Mouse (Mus musculus): Measurements from ENCODE around the gene Elovl6. TPM values are rescaled to one million over a fixed set of nuclear protein-coding genes. Genes with fewer than 3 reads are reported as not detected.

The Elovl6 gene
- polyA plus RNA-seq, 1 experiment from 2014 or later, result 21.8 TPM

DNA sequence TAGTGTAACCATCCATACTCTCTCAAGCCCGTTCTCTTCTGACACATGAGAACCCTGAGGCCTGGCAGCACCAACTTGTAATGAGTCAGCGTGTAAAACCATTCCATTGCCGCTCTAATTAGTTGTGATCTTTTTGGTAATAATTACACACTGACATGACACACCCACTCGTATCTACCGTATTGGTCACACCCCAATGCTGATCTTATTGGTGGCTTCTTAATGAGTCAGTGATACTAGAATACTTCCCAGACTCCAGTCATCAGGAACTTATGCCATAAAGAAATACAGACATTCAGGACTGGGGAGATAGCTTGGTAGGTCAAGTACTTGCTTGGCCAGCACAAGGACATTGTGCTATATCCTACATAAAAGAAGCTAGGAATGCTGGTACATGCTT is 39.5 kb downstream of the Elovl6 start:
- no peak for TF ChIP-seq CTCF (IDR thresholded peaks at IDR 0.05; ENCODE audit: low read depth)
- no peak overlapping the region for H3K9ac ChIP-seq
- ATAC-seq (ENCODE audit: insufficient read depth) (no peak), DNase-seq (no peak)
- H3K4me2 ChIP-seq, result no peak overlapping the region
- no peaks in the 10 kb centered on the region for H3K9me3 ChIP-seq (ENCODE audit: low read depth, low read length)
- no peaks in the 10 kb centered on the region; the same call in 1 of the 2 replicates for H3K4me1 ChIP-seq (ENCODE audit: insufficient read depth)
- H3K27ac ChIP-seq (ENCODE audit: low read depth), result no peak overlapping the region
- H3K27me3 ChIP-seq (ENCODE audit: insufficient read depth, low read length), result no peaks in the 10 kb centered on the region
- H3K36me3 ChIP-seq (ENCODE audit: insufficient read depth), result peaks cover 10% of the 10 kb centered on the region
- no peak overlapping the region for H3K4me3 ChIP-seq (ENCODE audit: low read depth, low read length)
- 94% methylated on average over 5 of the region's 5 CpGs for WGBS

DNA sequence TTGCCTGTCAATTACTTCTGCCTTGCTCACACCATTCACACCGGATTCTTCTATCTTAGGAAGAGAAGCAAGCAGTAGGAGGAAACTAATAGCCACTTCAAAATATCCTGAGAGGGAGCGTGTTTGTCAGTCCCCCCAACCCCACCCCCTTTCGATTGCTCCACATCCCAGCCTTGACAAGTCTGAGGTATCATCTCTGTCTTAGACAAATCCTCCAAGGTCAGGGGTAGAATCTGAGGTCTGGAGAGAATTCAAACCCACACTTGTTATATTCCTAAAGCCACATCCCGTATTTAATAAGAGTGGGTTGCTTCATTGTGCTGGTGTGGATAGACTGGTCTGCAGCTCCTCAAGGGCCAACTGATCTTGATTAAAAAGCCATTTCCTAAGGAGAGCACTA is 40.8 kb downstream of the Elovl6 start:
- peaks cover 11% of the 10 kb centered on the region for H3K36me3 ChIP-seq (ENCODE audit: insufficient read depth)
- TF ChIP-seq CTCF (IDR thresholded peaks at IDR 0.05; ENCODE audit: low read depth), result no peak
- H3K27ac ChIP-seq (ENCODE audit: low read depth), result no peak overlapping the region
- H3K4me3 ChIP-seq (ENCODE audit: low read depth, low read length), result no peak overlapping the region
- H3K4me1 ChIP-seq (ENCODE audit: insufficient read depth), result no peaks in the 10 kb centered on the region; the same call in 1 of the 2 replicates
- no peaks in the 10 kb centered on the region for H3K9me3 ChIP-seq (ENCODE audit: low read depth, low read length)
- DNase-seq (no peak), ATAC-seq (ENCODE audit: insufficient read depth) (no peak)
- H3K4me2 ChIP-seq, result no peak overlapping the region
- H3K9ac ChIP-seq, result no peak overlapping the region
- WGBS, result 82% methylated on average over 4 of the region's 4 CpGs
- no peaks in the 10 kb centered on the region for H3K27me3 ChIP-seq (ENCODE audit: insufficient read depth, low read length)

DNA sequence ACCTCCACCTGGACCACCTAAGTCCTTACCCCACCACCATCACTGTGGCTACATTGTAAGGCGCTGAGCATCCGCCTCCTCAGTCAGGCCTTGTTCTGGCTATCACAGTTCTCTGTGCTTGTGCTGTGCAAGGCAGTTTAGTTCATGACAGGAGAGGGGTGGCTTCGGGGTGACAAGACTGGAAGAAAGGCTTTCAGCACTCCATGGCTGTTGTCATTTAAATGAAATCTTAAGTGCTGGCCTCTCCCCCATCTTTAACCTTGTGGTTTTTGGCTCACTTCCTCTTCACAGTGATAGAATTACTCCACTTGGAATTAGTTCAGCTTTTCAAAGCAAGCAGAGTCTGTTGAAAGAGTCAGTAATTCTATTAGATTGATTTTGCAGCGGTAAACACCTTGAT is 41.5 kb downstream of the Elovl6 start:
- H3K4me2 ChIP-seq, result no peak overlapping the region
- H3K27ac ChIP-seq (ENCODE audit: low read depth), result no peak overlapping the region
- H3K27me3 ChIP-seq (ENCODE audit: insufficient read depth, low read length), result no peaks in the 10 kb centered on the region
- H3K4me3 ChIP-seq (ENCODE audit: low read depth, low read length), result no peak overlapping the region
- TF ChIP-seq CTCF (IDR thresholded peaks at IDR 0.05; ENCODE audit: low read depth), result no peak
- ATAC-seq (ENCODE audit: insufficient read depth) (no peak), DNase-seq (no peak)
- H3K9me3 ChIP-seq (ENCODE audit: low read depth, low read length), result no peaks in the 10 kb centered on the region
- H3K4me1 ChIP-seq (ENCODE audit: insufficient read depth), result no peaks in the 10 kb centered on the region
- H3K9ac ChIP-seq, result no peak overlapping the region
- whole genome bisulfite sequencing, result 88% methylated on average over 4 of the region's 4 CpGs
- H3K36me3 ChIP-seq (ENCODE audit: insufficient read depth), result peaks cover 11% of the 10 kb centered on the region

DNA sequence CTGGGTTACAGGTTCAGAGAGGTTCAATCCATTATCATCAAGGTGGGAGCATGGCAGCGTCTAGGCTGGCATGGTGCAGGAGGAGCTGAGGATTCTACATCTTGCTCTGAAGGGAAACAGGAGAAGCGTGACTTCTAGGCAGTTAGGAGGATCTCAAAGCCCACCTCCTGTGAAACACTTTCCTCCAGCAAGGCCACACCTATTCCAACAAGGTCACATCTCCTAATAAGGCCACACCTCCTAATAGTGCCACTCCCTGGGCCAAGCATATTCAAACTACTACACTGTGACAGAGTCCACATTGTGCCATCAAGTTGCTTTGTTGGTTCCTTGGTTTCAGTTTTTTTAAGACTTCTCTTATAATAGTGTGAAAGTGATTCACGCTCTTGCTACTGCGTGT is 42.9 kb downstream of the Elovl6 start:
- no peak overlapping the region for H3K4me3 ChIP-seq (ENCODE audit: low read depth, low read length)
- H3K9ac ChIP-seq, result no peak overlapping the region
- no peak overlapping the region for H3K27ac ChIP-seq (ENCODE audit: low read depth)
- TF ChIP-seq CTCF (IDR thresholded peaks at IDR 0.05; ENCODE audit: low read depth), result no peak
- DNase-seq (no peak), ATAC-seq (ENCODE audit: insufficient read depth) (no peak)
- peaks cover 8% of the 10 kb centered on the region for H3K36me3 ChIP-seq (ENCODE audit: insufficient read depth)
- no peaks in the 10 kb centered on the region for H3K9me3 ChIP-seq (ENCODE audit: low read depth, low read length)
- no peaks in the 10 kb centered on the region for H3K4me1 ChIP-seq (ENCODE audit: insufficient read depth)
- no peak overlapping the region for H3K4me2 ChIP-seq
- no peaks in the 10 kb centered on the region for H3K27me3 ChIP-seq (ENCODE audit: insufficient read depth, low read length)
- 95% methylated on average over 4 of the region's 4 CpGs for WGBS

DNA sequence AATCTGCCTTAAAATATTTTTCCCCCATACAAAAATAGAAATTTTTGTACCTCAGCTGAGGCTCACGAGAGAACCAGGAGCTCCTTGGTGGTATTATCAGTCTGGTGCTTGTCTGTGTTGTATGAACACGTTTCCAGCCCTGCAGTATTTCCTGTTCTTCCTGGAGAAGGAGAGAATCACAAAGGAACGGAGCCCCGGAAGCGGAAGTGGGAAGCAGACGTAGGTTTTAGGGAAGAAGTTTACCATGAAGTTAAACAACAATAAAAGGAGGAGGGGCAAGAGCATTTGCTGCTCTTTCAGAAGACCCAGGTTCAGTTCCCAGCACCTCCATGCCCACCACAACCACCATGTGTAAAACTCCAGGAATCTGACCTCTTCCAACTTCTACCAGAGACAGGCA is 44.4 kb downstream of the Elovl6 start:
- ATAC-seq (ENCODE audit: insufficient read depth), result no peak
- WGBS, result 85% methylated on average over 6 of the region's 6 CpGs
- no peaks in the 10 kb centered on the region for H3K27me3 ChIP-seq (ENCODE audit: insufficient read depth, low read length)
- H3K9ac ChIP-seq, result no peak overlapping the region
- H3K9me3 ChIP-seq (ENCODE audit: low read depth, low read length), result no peaks in the 10 kb centered on the region
- H3K27ac ChIP-seq (ENCODE audit: low read depth), result no peak overlapping the region
- no peak for DNase-seq
- H3K4me2 ChIP-seq, result no peak overlapping the region
- H3K4me1 ChIP-seq (ENCODE audit: insufficient read depth), result no peaks in the 10 kb centered on the region
- H3K4me3 ChIP-seq (ENCODE audit: low read depth, low read length), result no peak overlapping the region
- TF ChIP-seq CTCF (IDR thresholded peaks at IDR 0.05; ENCODE audit: low read depth), result no peak
- peaks cover 4% of the 10 kb centered on the region; the same call in 1 of the 2 replicates for H3K36me3 ChIP-seq (ENCODE audit: insufficient read depth)

DNA sequence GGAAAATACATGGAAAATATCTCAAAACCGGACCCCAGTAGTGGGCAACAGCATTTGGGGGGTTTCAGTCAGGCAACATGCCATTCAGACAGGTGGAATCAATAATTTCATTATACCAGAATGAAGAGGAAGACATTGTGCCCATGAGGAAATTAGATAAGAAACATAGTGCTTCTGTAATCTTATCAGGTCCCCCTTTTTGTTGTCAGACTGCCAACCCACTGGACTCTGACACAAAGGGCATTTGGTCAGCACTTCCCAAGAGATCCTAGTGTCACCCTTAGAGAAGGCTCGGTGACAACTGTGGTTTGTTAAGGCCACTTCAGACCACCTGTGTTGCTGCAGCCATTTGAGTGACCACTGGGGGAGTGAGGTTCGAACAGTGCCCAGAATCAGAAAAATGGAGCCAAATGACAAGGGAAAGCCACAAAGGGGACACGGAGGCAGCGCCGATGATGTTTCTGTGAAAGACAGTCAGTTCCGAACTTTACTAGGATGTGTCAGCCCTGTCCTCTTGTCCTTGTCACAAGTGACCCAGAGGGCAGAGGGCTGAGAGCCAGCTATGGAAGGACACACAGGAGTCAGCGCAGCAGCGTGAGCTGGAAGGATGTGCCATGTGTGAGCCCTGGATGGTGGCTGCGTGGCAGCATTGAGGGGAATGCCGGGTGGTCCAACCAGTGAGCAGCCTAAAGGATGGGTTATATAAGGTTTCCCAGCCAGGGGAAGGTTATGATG is 46.8 kb downstream of the Elovl6 start:
- Histone ChIP-seq H3K4me2 (no peak overlapping the region), H3K27me3 (ENCODE audit: insufficient read depth, low read length) (no peaks in the 10 kb centered on the region), H3K4me1 (ENCODE audit: insufficient read depth) (no peaks in the 10 kb centered on the region), H3K4me3 (ENCODE audit: low read depth, low read length) (no peak overlapping the region), H3K27ac (ENCODE audit: low read depth) (no peak overlapping the region), H3K9ac (no peak overlapping the region), H3K9me3 (ENCODE audit: low read depth, low read length) (no peaks in the 10 kb centered on the region), H3K36me3 (ENCODE audit: insufficient read depth) (peaks cover 4% of the 10 kb centered on the region; the same call in 1 of the 2 replicates)
- ATAC-seq (ENCODE audit: insufficient read depth), result no peak
- no peak for TF ChIP-seq CTCF (IDR thresholded peaks at IDR 0.05; ENCODE audit: low read depth)
- 92% methylated on average over 11 of the region's 11 CpGs for WGBS
- DNase-seq, result no peak

DNA sequence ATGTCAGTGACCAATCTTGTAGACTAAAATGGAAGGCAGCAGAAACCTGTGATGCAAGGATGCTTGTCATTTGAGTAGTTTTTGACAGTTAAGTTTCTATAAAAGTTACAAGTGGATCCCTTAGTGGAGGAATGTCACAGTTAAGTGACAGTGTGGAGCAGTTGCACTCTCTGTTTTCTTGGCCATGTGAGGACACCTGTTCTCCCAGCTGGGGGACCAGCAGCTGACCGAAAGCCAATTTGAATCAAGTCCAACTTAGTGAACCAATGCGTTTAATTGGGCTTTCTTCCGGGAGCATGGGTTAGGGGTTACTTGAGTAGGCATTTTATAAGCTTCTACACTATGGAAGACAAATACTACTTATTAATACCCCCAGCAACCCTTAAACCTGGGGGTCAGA is 48.9 kb downstream of the Elovl6 start:
- Histone ChIP-seq H3K4me2 (no peak overlapping the region), H3K36me3 (ENCODE audit: insufficient read depth) (peaks cover 4% of the 10 kb centered on the region; the same call in 1 of the 2 replicates), H3K27me3 (ENCODE audit: insufficient read depth, low read length) (no peaks in the 10 kb centered on the region), H3K4me1 (ENCODE audit: insufficient read depth) (no peaks in the 10 kb centered on the region), H3K4me3 (ENCODE audit: low read depth, low read length) (no peak overlapping the region), H3K27ac (ENCODE audit: low read depth) (no peak overlapping the region), H3K9ac (no peak overlapping the region), H3K9me3 (ENCODE audit: low read depth, low read length) (no peaks in the 10 kb centered on the region)
- no peak for ATAC-seq (ENCODE audit: insufficient read depth)
- 77% methylated on average over 3 of the region's 3 CpGs for WGBS
- no peak for DNase-seq
- no peak for TF ChIP-seq CTCF (IDR thresholded peaks at IDR 0.05; ENCODE audit: low read depth)

Measured in lung, embryonic 14.5 days (tissue).